Mouse (Mus musculus) hindbrain, embryonic 16.5 days (tissue): ENCODE measurements around the gene Pfkfb2. TPM values are rescaled to one million over a fixed set of nuclear protein-coding genes. Genes with fewer than 3 reads are reported as not detected.

ENCODE experiments used
- polyA plus RNA-seq: library from polyadenylated mRNA; unstranded; fragments of >200 nt; fragmentation: Nextera tagmentation; extraction: Ambion mirVana; gene quantifications from 2 replicates; pipeline ENCODE4 v1.2.1, GENCODE M21; 2015

Gene Pfkfb2
- polyA plus RNA-seq, 1 experiment from 2014 or later, result 17.6 TPM

Other genes starting within 250 kb of the Pfkfb2 start
- not detected in 2 replicates for gene Zp3r, start 99.6 kb downstream of the Pfkfb2 start, polyA plus RNA-seq
- gene C4bp, start 67.6 kb downstream of the Pfkfb2 start, polyA plus RNA-seq, result 0.05 TPM in 1 of 2 replicates, not detected in the other
- 0.20 TPM in 1 of 2 replicates, not detected in the other for gene Gm29427, start 13.5 kb downstream of the Pfkfb2 start, polyA plus RNA-seq
- gene Yod1, start 11.9 kb downstream of the Pfkfb2 start, polyA plus RNA-seq, result 12.4 and 15.2 TPM in 2 replicates
- 0.41 and 1.0 TPM in 2 replicates for gene AA986860, start 2.7 kb upstream of the Pfkfb2 start, polyA plus RNA-seq
- gene Fcamr, start 71.6 kb upstream of the Pfkfb2 start, polyA plus RNA-seq, result not detected in 2 replicates
- not detected in 2 replicates for gene Pigr, start 97.4 kb upstream of the Pfkfb2 start, polyA plus RNA-seq
- 0.95 and 2.4 TPM in 2 replicates for gene Fcmr, start 136.4 kb upstream of the Pfkfb2 start, polyA plus RNA-seq
- gene Il24, start 158.2 kb upstream of the Pfkfb2 start, polyA plus RNA-seq, result not detected in 2 replicates
- not detected in 2 replicates for gene Il20, start 182.2 kb upstream of the Pfkfb2 start, polyA plus RNA-seq
- not detected in 2 replicates for gene Il19, start 210.9 kb upstream of the Pfkfb2 start, polyA plus RNA-seq